In genomic region chr10:94981466-94982138, GRCm38 (mm10) we compare ENCODE assay signal across 22 mouse cellular contexts. TPM values are rescaled to one million over a fixed set of nuclear protein-coding genes. Genes with fewer than 3 reads are reported as not detected.
A peak's percentile ranks its signal among the peaks of the same experiment; 100 is the strongest.
DNase-seq lines count a peak whose midpoint lies in the region; ATAC-seq and TF ChIP-seq lines count a peak whose summit lies in the region.
"Had no signal": no experiment of that assay in that cellular context is flagged by ENCODE, and none has a peak within 500 bp of the region (broad histone marks: within the 10 kb centered on the region; RNA-seq: fewer than 3 reads in every experiment).

No protein-coding gene starts in this region.

- no peak overlapping the region for H3K9ac ChIP-seq in forebrain, embryonic 14.5 days (ENCODE audit: low read length)
- no peak overlapping the region for H3K9ac ChIP-seq in forebrain, embryonic 11.5 days (ENCODE audit: low read length)
- 0 out of 2 replicates have a peak overlapping the region, but pooled peaks have one; percentile 16 for H3K9ac ChIP-seq in limb, embryonic 14.5 days (ENCODE audit: low read depth, low read length, severe bottlenecking)
- H3K9ac ChIP-seq in forebrain, postnatal 0 days: no peak overlapping the region
- no peak overlapping the region for H3K9ac ChIP-seq in midbrain, embryonic 16.5 days (ENCODE audit: low read depth, low read length)

- peaks cover 10% of the 10 kb centered on the region for H3K4me1 ChIP-seq in forebrain, embryonic 14.5 days (ENCODE audit: control insufficient read depth, insufficient read depth, low read length)
- H3K4me1 ChIP-seq in forebrain, embryonic 11.5 days (replicated peaks; ENCODE audit: control insufficient read depth, insufficient read depth, low read length): peaks cover 6% of the 10 kb centered on the region
- H3K4me1 ChIP-seq in limb, embryonic 14.5 days (ENCODE audit: control insufficient read depth, insufficient read depth, low read length): no peaks in the 10 kb centered on the region
- H3K4me1 ChIP-seq in limb, embryonic 10.5 days: no peaks in the 10 kb centered on the region
- H3K4me1 ChIP-seq in forebrain, postnatal 0 days (ENCODE audit: insufficient read depth): no peaks in the 10 kb centered on the region
- peaks cover 19% of the 10 kb centered on the region for H3K4me1 ChIP-seq in midbrain, embryonic 16.5 days (ENCODE audit: control insufficient read depth, insufficient read depth, low read length)

- ATAC-seq in forebrain, embryonic 14.5 days: peak; percentile 38; the same call in 1 of the 2 replicates
- no peak for ATAC-seq in forebrain, embryonic 11.5 days (replicated peaks; ENCODE audit: low FRiP score)
- ATAC-seq in limb, embryonic 14.5 days (ENCODE audit: low FRiP score, low read depth): no peak
- ATAC-seq in forebrain, postnatal 0 days: no peak; the same call in 1 of the 2 replicates
- peak; percentile 64 for ATAC-seq in midbrain, embryonic 16.5 days
- ATAC-seq: activated CD4-positive, CD25-positive, alpha-beta regulatory T cell, adult 4 months had no signal

- peak overlapping the region; percentile 28 for H3K4me2 ChIP-seq in forebrain, embryonic 14.5 days (ENCODE audit: low read length)
- no peak overlapping the region for H3K4me2 ChIP-seq in forebrain, embryonic 11.5 days (ENCODE audit: low read depth, low read length, severe bottlenecking)
- no peak overlapping the region for H3K4me2 ChIP-seq in limb, embryonic 14.5 days (replicated peaks; ENCODE audit: low read depth, low read length, severe bottlenecking)
- 0 out of 2 replicates have a peak overlapping the region, but pooled peaks have one; percentile 23 for H3K4me2 ChIP-seq in forebrain, postnatal 0 days (ENCODE audit: low read depth)
- H3K4me2 ChIP-seq in midbrain, embryonic 16.5 days (ENCODE audit: low read length): peak overlapping the region; percentile 35

- no peaks in the 10 kb centered on the region for H3K27me3 ChIP-seq in forebrain, embryonic 14.5 days (replicated peaks; ENCODE audit: control insufficient read depth, insufficient read depth, low read length)
- H3K27me3 ChIP-seq in forebrain, embryonic 11.5 days (ENCODE audit: control insufficient read depth, insufficient read depth, low read length): no peaks in the 10 kb centered on the region
- H3K27me3 ChIP-seq in limb, embryonic 14.5 days (ENCODE audit: control insufficient read depth, insufficient read depth, low read length): no peaks in the 10 kb centered on the region
- H3K27me3 ChIP-seq in limb, embryonic 10.5 days (ENCODE audit: low read depth, poor library complexity, severe bottlenecking): no peaks in the 10 kb centered on the region
- no peaks in the 10 kb centered on the region for H3K27me3 ChIP-seq in forebrain, postnatal 0 days (ENCODE audit: insufficient read depth, low read length)
- H3K27me3 ChIP-seq in midbrain, embryonic 16.5 days (ENCODE audit: control insufficient read depth, insufficient read depth, low read depth, low read length): no peaks in the 10 kb centered on the region

- no peak for TF ChIP-seq POLR2A in limb, embryonic 14.5 days (IDR thresholded peaks at IDR 0.05; ENCODE audit: borderline replicate concordance, extremely low read depth, insufficient read depth, insufficient read length)

- peak; percentile 57 for DNase-seq in forebrain, embryonic 14.5 days (ENCODE audit: low spot score)
- no peak for DNase-seq in forebrain, embryonic 11.5 days (ENCODE audit: low spot score)
- no peak for DNase-seq in limb, embryonic 14.5 days (ENCODE audit: low spot score)
- DNase-seq in limb, embryonic 10.5 days (ENCODE audit: low spot score): no peak
- no peak for DNase-seq in forebrain, postnatal 0 days
- no peak for DNase-seq in spleen, postnatal 10 days (ENCODE audit: low spot score in 2 of 2)
- no peak for DNase-seq in frontal cortex, adult 2 months (ENCODE audit: extremely low spot score in 1 of 2, low spot score in 1 of 2)
- DNase-seq: adrenal gland, postnatal 10 days; cerebellum, adult 11 months; cerebellum, postnatal 10 days; gastrocnemius, postnatal 10 days; heart, adult 11 months; kidney, adult 2 months; kidney, postnatal 10 days; liver; lung, postnatal 10 days; thymus, postnatal 14 days had no signal

- 18% methylated on average over 12 of the region's 12 CpGs for WGBS in forebrain, embryonic 14.5 days
- WGBS in forebrain, embryonic 11.5 days: 62% methylated on average over 12 of the region's 12 CpGs
- WGBS in limb, embryonic 14.5 days: 54% methylated on average over 12 of the region's 12 CpGs
- WGBS in limb, embryonic 10.5 days: 70% methylated on average over 12 of the region's 12 CpGs
- 12% methylated on average over 12 of the region's 12 CpGs for WGBS in forebrain, postnatal 0 days
- WGBS in midbrain, embryonic 16.5 days: 15% methylated on average over 12 of the region's 12 CpGs

- no peak for TF ChIP-seq CTCF in forebrain, postnatal 0 days (IDR thresholded peaks at IDR 0.05; ENCODE audit: low read depth)

- no peaks in the 10 kb centered on the region for H3K36me3 ChIP-seq in forebrain, embryonic 14.5 days (ENCODE audit: control insufficient read depth, insufficient read depth, low read length)
- H3K36me3 ChIP-seq in forebrain, embryonic 11.5 days (ENCODE audit: control insufficient read depth, insufficient read depth, low read length): no peaks in the 10 kb centered on the region
- no peaks in the 10 kb centered on the region for H3K36me3 ChIP-seq in limb, embryonic 14.5 days (ENCODE audit: control insufficient read depth, insufficient read depth, low read length)
- no peaks in the 10 kb centered on the region for H3K36me3 ChIP-seq in limb, embryonic 10.5 days
- H3K36me3 ChIP-seq in forebrain, postnatal 0 days (ENCODE audit: insufficient read depth): no peaks in the 10 kb centered on the region
- no peaks in the 10 kb centered on the region for H3K36me3 ChIP-seq in midbrain, embryonic 16.5 days (ENCODE audit: control insufficient read depth, insufficient read depth, low read length)
- H3K36me3 ChIP-seq: G1E had no signal

- no peaks in the 10 kb centered on the region for H3K9me3 ChIP-seq in forebrain, embryonic 14.5 days (replicated peaks; ENCODE audit: control insufficient read depth, low read length)
- no peaks in the 10 kb centered on the region for H3K9me3 ChIP-seq in forebrain, embryonic 11.5 days (ENCODE audit: control insufficient read depth, low read length)
- H3K9me3 ChIP-seq in limb, embryonic 14.5 days (ENCODE audit: control insufficient read depth, low read length): 0 out of 2 replicates have a peak, but pooled peaks cover 4% of the 10 kb centered on the region
- H3K9me3 ChIP-seq in limb, embryonic 10.5 days (replicated peaks): no peaks in the 10 kb centered on the region
- H3K9me3 ChIP-seq in forebrain, postnatal 0 days (ENCODE audit: low read length): no peaks in the 10 kb centered on the region
- H3K9me3 ChIP-seq in midbrain, embryonic 16.5 days (replicated peaks; ENCODE audit: control insufficient read depth, low read length, poor library complexity, severe bottlenecking): peaks cover 3% of the 10 kb centered on the region

- H3K4me3 ChIP-seq in forebrain, embryonic 14.5 days (ENCODE audit: low read depth, low read length): no peak overlapping the region
- no peak overlapping the region for H3K4me3 ChIP-seq in forebrain, embryonic 11.5 days (ENCODE audit: low read depth, low read length)
- H3K4me3 ChIP-seq in limb, embryonic 14.5 days (replicated peaks; ENCODE audit: low read length): no peak overlapping the region
- no peak overlapping the region for H3K4me3 ChIP-seq in limb, embryonic 10.5 days
- H3K4me3 ChIP-seq in forebrain, postnatal 0 days (ENCODE audit: low read depth, low read length): no peak overlapping the region
- H3K4me3 ChIP-seq in midbrain, embryonic 16.5 days (ENCODE audit: low read depth, low read length): no peak overlapping the region
- H3K4me3 ChIP-seq: layer of hippocampus, adult 2 months had no signal

- 0 out of 2 replicates have a peak overlapping the region, but pooled peaks have one; percentile 36 for H3K27ac ChIP-seq in forebrain, embryonic 14.5 days (ENCODE audit: low read depth, low read length)
- H3K27ac ChIP-seq in forebrain, embryonic 11.5 days (ENCODE audit: low read depth, low read length): no peak overlapping the region
- H3K27ac ChIP-seq in limb, embryonic 14.5 days (replicated peaks; ENCODE audit: low read depth, low read length): no peak overlapping the region
- no peak overlapping the region for H3K27ac ChIP-seq in limb, embryonic 10.5 days
- no peak overlapping the region for H3K27ac ChIP-seq in forebrain, postnatal 0 days (ENCODE audit: low read depth, low read length)
- peak overlapping the region; percentile 56 for H3K27ac ChIP-seq in midbrain, embryonic 16.5 days (ENCODE audit: low read length)
- H3K27ac ChIP-seq: layer of hippocampus, adult 2 months; stomach, postnatal 0 days had no signal

RNA-seq across cellular contexts. Expression of gene Plxnc1, which starts 37.0 kb away (rescaled TPM):
- 14.4 and 15.0 TPM in 2 replicates for polyA plus RNA-seq in forebrain, embryonic 14.5 days (2014; fragmentation: Nextera tagmentation; extraction: Ambion mirVana)
- 7.5 and 8.0 TPM in 2 replicates for polyA plus RNA-seq in forebrain, embryonic 11.5 days (2014; fragmentation: Nextera tagmentation; extraction: Ambion mirVana)
- 4.2 and 4.7 TPM in 2 replicates for polyA plus RNA-seq in limb, embryonic 14.5 days (2012; rRNA removed)
- polyA plus RNA-seq in limb, embryonic 14.5 days (2014; fragmentation: Nextera tagmentation; extraction: Ambion mirVana): 3.0 and 3.6 TPM in 2 replicates
- 0.35 and 0.48 TPM in 2 replicates for polyA plus RNA-seq in limb, embryonic 10.5 days (2016; fragmentation: Nextera tagmentation; extraction: Ambion mirVana)
- total RNA-seq in forebrain, postnatal 0 days (2014; rRNA removed): 47.9 and 70.2 TPM in 2 replicates
- 5.8 and 11.5 TPM in 2 replicates for polyA plus RNA-seq in forebrain, postnatal 0 days (2015; fragmentation: Nextera tagmentation; extraction: Ambion mirVana)
- 14.6 and 15.4 TPM in 2 replicates for polyA plus RNA-seq in midbrain, embryonic 16.5 days (2015; fragmentation: Nextera tagmentation; extraction: Ambion mirVana)
- 15.0 and 16.7 TPM in 2 replicates for polyA plus RNA-seq in frontal cortex, adult 2 months (2012; rRNA removed)

Comparison
In these comparisons a context has a peak if more than half of its experiments do, and no peak if none do; other contexts are left out.
1. ATAC-seq: peak in forebrain, embryonic 14.5 days (single experiment) and midbrain, embryonic 16.5 days (single experiment); none in forebrain, embryonic 11.5 days (single experiment), limb, embryonic 14.5 days (single experiment) and forebrain, postnatal 0 days (single experiment).
2. H3K27ac ChIP-seq: peak in forebrain, embryonic 14.5 days (single experiment) and midbrain, embryonic 16.5 days (single experiment); none in forebrain, embryonic 11.5 days (single experiment), limb, embryonic 14.5 days (single experiment), limb, embryonic 10.5 days (single experiment) and forebrain, postnatal 0 days (single experiment).
3. H3K4me2 ChIP-seq: peak in forebrain, embryonic 14.5 days (single experiment), forebrain, postnatal 0 days (single experiment) and midbrain, embryonic 16.5 days (single experiment); none in forebrain, embryonic 11.5 days (single experiment) and limb, embryonic 14.5 days (single experiment).